Mouse (Mus musculus) heart, adult 2 months (tissue): ENCODE measurements at regions not wholly inside any gene's neighbourhood (a gene's known extent, or its start where the extent isn't known, plus 50 kb on each side); places are given as distances from the start of the nearest gene placed in this dataset.

Source experiments
- CTCF ChIP-seq: fragments of 200-600 bp; IDR thresholded peaks from 2 replicates; pipeline ENCODE4 v1.8.1; 2022; ENCODE audit warnings: antibody characterized with exemption, mild to moderate bottlenecking, moderate library complexity
- EP300 ChIP-seq: fragments of 200-500 bp; IDR thresholded peaks from 2 replicates; pipeline ENCODE4 v1.6.1; 2011; ENCODE audit warnings: low read depth, low read length, control low read depth; ENCODE audit not compliant: insufficient read depth
- POLR2A ChIP-seq: fragments of 200-500 bp; IDR thresholded peaks from 2 replicates; pipeline ENCODE4 v1.6.1; 2011; ENCODE audit warnings: mild to moderate bottlenecking, low read depth, low read length, control low read depth; ENCODE audit not compliant: insufficient read depth

- TF ChIP-seq CTCF = no peak
- TF ChIP-seq POLR2A = no peak
- no peak for TF ChIP-seq EP300
Observed at GRCm38 (mm10) chr14:76868831-76869230, 167.7 kb upstream of the Ccdc122 start.
